Mouse (Mus musculus) left cerebral cortex, postnatal 14 days (tissue): ENCODE data around the gene Fgfr1op2. TPM values are rescaled to one million over a fixed set of nuclear protein-coding genes. Genes with fewer than 3 reads are reported as not detected.

ENCODE experiments used
- DNase-seq, 2 experiments: peaks; one replicate each; pipeline ENCODE4 v3.0.0; 2021 to 2022; ENCODE audit warnings: low spot score in 2 of 2, mixed read lengths in 1 of 2
- intact Hi-C: fragments of 180-260 bp; cut with DNase I; formaldehyde crosslinking; loops from one replicate; pipeline ENCODE4 v1.15.1; 2025
- total RNA-seq, 2 experiments: library from RNA; stranded (reverse); gene quantifications; 2 replicates each; pipeline ENCODE4 v1.2.3; 2021

The Fgfr1op2 gene
- total RNA-seq, 2 experiments from 2014 or later = 71.7 to 79.8 TPM

GRCm38 (mm10) chr6:146580381-146580926 lies 3.5 kb downstream of the Fgfr1op2 start:
- DNase-seq = peak; percentile 70 to 76
- intact Hi-C loops = no loop called here

- peak in 1 of 2 experiments; percentile 24 for DNase-seq
- intact Hi-C loops = no loop called here
Measured at GRCm38 (mm10) chr6:146583366-146584046, 6.5 kb downstream of the Fgfr1op2 start.

- intact Hi-C loops = no loop called here
- no peak for DNase-seq
Measured at GRCm38 (mm10) chr6:146585134-146585533, 8.1 kb downstream of the Fgfr1op2 start.

- no peak for DNase-seq
- intact Hi-C loops = no loop called here
Measured at GRCm38 (mm10) chr6:146602601-146603000, 25.6 kb downstream of the Fgfr1op2 start.

GRCm38 (mm10) chr6:146603651-146604050 lies 26.6 kb downstream of the Fgfr1op2 start:
- intact Hi-C loops = no loop called here
- no peak for DNase-seq

GRCm38 (mm10) chr6:146611385-146611784 lies 34.4 kb downstream of the Fgfr1op2 start:
- no peak for DNase-seq
- intact Hi-C loops = no loop called here

GRCm38 (mm10) chr6:146611897-146612296 lies 34.9 kb downstream of the Fgfr1op2 start:
- DNase-seq = no peak
- intact Hi-C loops = no loop called here

GRCm38 (mm10) chr6:146612736-146613135 lies 35.7 kb downstream of the Fgfr1op2 start:
- no peak for DNase-seq
- intact Hi-C loops = no loop called here

GRCm38 (mm10) chr6:146613907-146614306 lies 36.9 kb downstream of the Fgfr1op2 start:
- DNase-seq = no peak
- intact Hi-C loops = no loop called here

GRCm38 (mm10) chr6:146614541-146614940 lies 37.5 kb downstream of the Fgfr1op2 start:
- intact Hi-C loops = no loop called here
- DNase-seq = no peak

- intact Hi-C loops = no loop called here
- no peak for DNase-seq
Measured at GRCm38 (mm10) chr6:146615891-146616290, 38.9 kb downstream of the Fgfr1op2 start.

- intact Hi-C loops = no loop called here
- DNase-seq = no peak
Measured at GRCm38 (mm10) chr6:146616670-146617069, 39.7 kb downstream of the Fgfr1op2 start.

GRCm38 (mm10) chr6:146628123-146628522 lies 51.1 kb downstream of the Fgfr1op2 start:
- intact Hi-C loops = no loop called here

GRCm38 (mm10) chr6:146629781-146630756 lies 53.1 kb downstream of the Fgfr1op2 start:
- intact Hi-C loops = loop anchor here (5.0 kb wide), 1 partner anchor 53 kb away; the partner anchor contains the start of genes Fgfr1op2 and Ints13
- no peak for DNase-seq

More at GRCm38 (mm10) chr6:146628123-146628522, 51.1 kb downstream of the Fgfr1op2 start:
- DNase-seq = no peak

GRCm38 (mm10) chr6:146630961-146631360 lies 54.0 kb downstream of the Fgfr1op2 start:
- no peak for DNase-seq
- intact Hi-C loops = loop anchor here (5.0 kb wide), 1 partner anchor 54 kb away; the partner anchor contains the start of genes Fgfr1op2 and Ints13

- intact Hi-C loops = loop anchor here (5.0 kb wide), 1 partner anchor 55 kb away; the partner anchor contains the start of genes Fgfr1op2 and Ints13
- no peak for DNase-seq
Measured at GRCm38 (mm10) chr6:146631847-146632246, 54.8 kb downstream of the Fgfr1op2 start.

GRCm38 (mm10) chr6:146632403-146632802 lies 55.4 kb downstream of the Fgfr1op2 start:
- DNase-seq = no peak
- intact Hi-C loops = loop anchor here (5.0 kb wide), 1 partner anchor 55 kb away; the partner anchor contains the start of genes Fgfr1op2 and Ints13

- intact Hi-C loops = loop anchor here (5.0 kb wide), 1 partner anchor 56 kb away; the partner anchor contains the start of genes Fgfr1op2 and Ints13
- no peak for DNase-seq
Measured at GRCm38 (mm10) chr6:146633097-146633496, 56.1 kb downstream of the Fgfr1op2 start.

GRCm38 (mm10) chr6:146633629-146634014 lies 56.6 kb downstream of the Fgfr1op2 start:
- intact Hi-C loops = loop anchor here (5.0 kb wide), 1 partner anchor 56 kb away; the partner anchor contains the start of genes Fgfr1op2 and Ints13
- peak; percentile 37 to 43 for DNase-seq
